Mouse (Mus musculus): ENCODE results near the gene Atp6v0d1. TPM values are rescaled to one million over a fixed set of nuclear protein-coding genes. Genes with fewer than 3 reads are reported as not detected.
A peak's percentile ranks its signal among the peaks of the same experiment; 100 is the strongest.

Gene Atp6v0d1
- polyA plus RNA-seq, 1 experiment from 2014 or later = 96.2 TPM

- Histone ChIP-seq H3K27me3 (ENCODE audit: control insufficient read depth, insufficient read depth, low read length) (no peaks in the 10 kb centered on the region), H3K9me3 (ENCODE audit: control insufficient read depth, low read length) (no peaks in the 10 kb centered on the region), H3K4me2 (replicated peaks; ENCODE audit: low read depth) (no peak overlapping the region; the same call in 1 of the 2 replicates), H3K4me3 (ENCODE audit: low read depth, low read length) (no peak overlapping the region), H3K4me1 (replicated peaks; ENCODE audit: control insufficient read depth, insufficient read depth) (peaks cover 5% of the 10 kb centered on the region; the same call in 1 of the 2 replicates), H3K9ac (ENCODE audit: low read length) (no peak overlapping the region), H3K27ac (replicated peaks) (no peak overlapping the region), H3K36me3 (ENCODE audit: control insufficient read depth, insufficient read depth, low read length) (no peaks in the 10 kb centered on the region)
- ATAC-seq (ENCODE audit: low FRiP score, low TSS enrichment) (no peak), DNase-seq (ENCODE audit: low spot score) (no peak)
- WGBS = 83% methylated on average over 1 of the region's 1 CpGs
- TF ChIP-seq EP300 (optimal IDR thresholded peaks at IDR 0.05) (no peak), CTCF (IDR thresholded peaks at IDR 0.05; ENCODE audit: low read depth) (no peak)
Measured at GRCm38 (mm10) chr8:105563871-105564270, 2.0 kb downstream of the Atp6v0d1 start.

- DNase-seq (ENCODE audit: low spot score) = no peak
- WGBS = 80% methylated on average over 3 of the region's 3 CpGs
- H3K4me2 ChIP-seq (replicated peaks; ENCODE audit: low read depth) = no peak overlapping the region
- TF ChIP-seq CTCF (IDR thresholded peaks at IDR 0.05; ENCODE audit: low read depth) (no peak), EP300 (optimal IDR thresholded peaks at IDR 0.05) (no peak)
- no peak for ATAC-seq (ENCODE audit: low FRiP score, low TSS enrichment)
- H3K27me3 ChIP-seq (ENCODE audit: control insufficient read depth, insufficient read depth, low read length) = no peaks in the 10 kb centered on the region
- H3K9me3 ChIP-seq (ENCODE audit: control insufficient read depth, low read length) = no peaks in the 10 kb centered on the region
- no peaks in the 10 kb centered on the region for H3K36me3 ChIP-seq (ENCODE audit: control insufficient read depth, insufficient read depth, low read length)
- H3K4me3 ChIP-seq (ENCODE audit: low read depth, low read length) = no peak overlapping the region
- H3K4me1 ChIP-seq (replicated peaks; ENCODE audit: control insufficient read depth, insufficient read depth) = peaks cover 5% of the 10 kb centered on the region; the same call in 1 of the 2 replicates
- no peak overlapping the region for H3K9ac ChIP-seq (ENCODE audit: low read length)
- H3K27ac ChIP-seq (replicated peaks) = no peak overlapping the region
Measured at GRCm38 (mm10) chr8:105562863-105563262, 3.0 kb downstream of the Atp6v0d1 start.

- ATAC-seq (ENCODE audit: low FRiP score, low TSS enrichment) (peak; percentile 40; the same call in 1 of the 2 replicates), DNase-seq (ENCODE audit: low spot score) (no peak)
- no peak overlapping the region for H3K4me2 ChIP-seq (replicated peaks; ENCODE audit: low read depth)
- 78% methylated on average over 3 of the region's 3 CpGs for WGBS
- no peak overlapping the region for H3K9ac ChIP-seq (ENCODE audit: low read length)
- H3K27me3 ChIP-seq (ENCODE audit: control insufficient read depth, insufficient read depth, low read length) = no peaks in the 10 kb centered on the region
- H3K36me3 ChIP-seq (ENCODE audit: control insufficient read depth, insufficient read depth, low read length) = no peaks in the 10 kb centered on the region
- H3K27ac ChIP-seq (replicated peaks) = no peak overlapping the region
- TF ChIP-seq CTCF (IDR thresholded peaks at IDR 0.05; ENCODE audit: low read depth) = no peak
- TF ChIP-seq EP300 (optimal IDR thresholded peaks at IDR 0.05) = no peak
- no peaks in the 10 kb centered on the region for H3K4me1 ChIP-seq (replicated peaks; ENCODE audit: control insufficient read depth, insufficient read depth)
- no peaks in the 10 kb centered on the region for H3K9me3 ChIP-seq (ENCODE audit: control insufficient read depth, low read length)
- H3K4me3 ChIP-seq (ENCODE audit: low read depth, low read length) = no peak overlapping the region
Measured at GRCm38 (mm10) chr8:105555230-105555629, 10.6 kb downstream of the Atp6v0d1 start.

- H3K27ac ChIP-seq (replicated peaks) = no peak overlapping the region
- no peaks in the 10 kb centered on the region for H3K9me3 ChIP-seq (ENCODE audit: control insufficient read depth, low read length)
- TF ChIP-seq CTCF (IDR thresholded peaks at IDR 0.05; ENCODE audit: low read depth) (peak; percentile 97), EP300 (optimal IDR thresholded peaks at IDR 0.05) (no peak)
- peak; percentile 59 for DNase-seq (ENCODE audit: low spot score)
- H3K4me3 ChIP-seq (ENCODE audit: low read depth, low read length) = no peak overlapping the region
- H3K4me2 ChIP-seq (replicated peaks; ENCODE audit: low read depth) = no peak overlapping the region
- peak; percentile 63; the same call in 1 of the 2 replicates for ATAC-seq (ENCODE audit: low FRiP score, low TSS enrichment)
- H3K36me3 ChIP-seq (ENCODE audit: control insufficient read depth, insufficient read depth, low read length) = no peaks in the 10 kb centered on the region
- no peaks in the 10 kb centered on the region for H3K27me3 ChIP-seq (ENCODE audit: control insufficient read depth, insufficient read depth, low read length)
- no peak overlapping the region for H3K9ac ChIP-seq (ENCODE audit: low read length)
- no peaks in the 10 kb centered on the region for H3K4me1 ChIP-seq (replicated peaks; ENCODE audit: control insufficient read depth, insufficient read depth)
Measured at GRCm38 (mm10) chr8:105554087-105554486, 11.8 kb downstream of the Atp6v0d1 start.

GRCm38 (mm10) chr8:105552824-105553223 lies 13.0 kb downstream of the Atp6v0d1 start:
- no peak for DNase-seq (ENCODE audit: low spot score)
- WGBS = 68% methylated on average over 1 of the region's 1 CpGs

GRCm38 (mm10) chr8:105552032-105552431 lies 13.8 kb downstream of the Atp6v0d1 start:
- 86% methylated on average over 2 of the region's 2 CpGs for WGBS
- no peak overlapping the region for H3K27ac ChIP-seq (replicated peaks)

More at GRCm38 (mm10) chr8:105552824-105553223, 13.0 kb downstream of the Atp6v0d1 start:
- no peaks in the 10 kb centered on the region for H3K36me3 ChIP-seq (ENCODE audit: control insufficient read depth, insufficient read depth, low read length)
- ATAC-seq (ENCODE audit: low FRiP score, low TSS enrichment) = no peak
- H3K27ac ChIP-seq (replicated peaks) = no peak overlapping the region
- no peak overlapping the region for H3K4me3 ChIP-seq (ENCODE audit: low read depth, low read length)
- H3K4me2 ChIP-seq (replicated peaks; ENCODE audit: low read depth) = no peak overlapping the region
- TF ChIP-seq CTCF (IDR thresholded peaks at IDR 0.05; ENCODE audit: low read depth) (no peak), EP300 (optimal IDR thresholded peaks at IDR 0.05) (no peak)
- H3K9me3 ChIP-seq (ENCODE audit: control insufficient read depth, low read length) = no peaks in the 10 kb centered on the region
- no peaks in the 10 kb centered on the region for H3K4me1 ChIP-seq (replicated peaks; ENCODE audit: control insufficient read depth, insufficient read depth)
- no peaks in the 10 kb centered on the region for H3K27me3 ChIP-seq (ENCODE audit: control insufficient read depth, insufficient read depth, low read length)
- H3K9ac ChIP-seq (ENCODE audit: low read length) = no peak overlapping the region

More at GRCm38 (mm10) chr8:105552032-105552431, 13.8 kb downstream of the Atp6v0d1 start:
- no peak for TF ChIP-seq EP300 (optimal IDR thresholded peaks at IDR 0.05)
- TF ChIP-seq CTCF (IDR thresholded peaks at IDR 0.05; ENCODE audit: low read depth) = no peak
- no peaks in the 10 kb centered on the region for H3K36me3 ChIP-seq (ENCODE audit: control insufficient read depth, insufficient read depth, low read length)
- no peak overlapping the region for H3K4me2 ChIP-seq (replicated peaks; ENCODE audit: low read depth)
- no peak for ATAC-seq (ENCODE audit: low FRiP score, low TSS enrichment)
- no peak overlapping the region for H3K9ac ChIP-seq (ENCODE audit: low read length)
- no peak overlapping the region for H3K4me3 ChIP-seq (ENCODE audit: low read depth, low read length)
- no peaks in the 10 kb centered on the region for H3K9me3 ChIP-seq (ENCODE audit: control insufficient read depth, low read length)
- DNase-seq (ENCODE audit: low spot score) = no peak
- H3K4me1 ChIP-seq (replicated peaks; ENCODE audit: control insufficient read depth, insufficient read depth) = no peaks in the 10 kb centered on the region
- no peaks in the 10 kb centered on the region for H3K27me3 ChIP-seq (ENCODE audit: control insufficient read depth, insufficient read depth, low read length)
